Mouse (Mus musculus) adrenal gland, postnatal 36 days (tissue): ENCODE measurements around the gene Csmd2. TPM values are rescaled to one million over a fixed set of nuclear protein-coding genes. Genes with fewer than 3 reads are reported as not detected.

Experiments used
- DNase-seq, 2 experiments: peaks; one replicate each; pipeline ENCODE4 v3.0.0; 2021; ENCODE audit warnings: mixed read lengths in 1 of 2
- total RNA-seq, 2 experiments: library from RNA; stranded (reverse); gene quantifications; 2 replicates each; pipeline ENCODE4 v1.2.3; 2021

Csmd2 gene
- total RNA-seq, 2 experiments from 2014 or later = 0.70 to 1.3 TPM

- no peak for DNase-seq
These were observed 354.6 kb downstream of the Csmd2 start for GRCm38 (mm10) chr4:128342208-128342607.

- DNase-seq = no peak
These were observed 371.1 kb downstream of the Csmd2 start for GRCm38 (mm10) chr4:128358751-128359150.

GRCm38 (mm10) chr4:128365851-128366250, 378.2 kb downstream of the Csmd2 start:
- no peak for DNase-seq

GRCm38 (mm10) chr4:128368088-128368487, 380.4 kb downstream of the Csmd2 start:
- DNase-seq = no peak

GRCm38 (mm10) chr4:128371766-128372165, 384.1 kb downstream of the Csmd2 start:
- no peak for DNase-seq

- no peak for DNase-seq
These were observed 385.5 kb downstream of the Csmd2 start for GRCm38 (mm10) chr4:128373196-128373595.

DNA sequence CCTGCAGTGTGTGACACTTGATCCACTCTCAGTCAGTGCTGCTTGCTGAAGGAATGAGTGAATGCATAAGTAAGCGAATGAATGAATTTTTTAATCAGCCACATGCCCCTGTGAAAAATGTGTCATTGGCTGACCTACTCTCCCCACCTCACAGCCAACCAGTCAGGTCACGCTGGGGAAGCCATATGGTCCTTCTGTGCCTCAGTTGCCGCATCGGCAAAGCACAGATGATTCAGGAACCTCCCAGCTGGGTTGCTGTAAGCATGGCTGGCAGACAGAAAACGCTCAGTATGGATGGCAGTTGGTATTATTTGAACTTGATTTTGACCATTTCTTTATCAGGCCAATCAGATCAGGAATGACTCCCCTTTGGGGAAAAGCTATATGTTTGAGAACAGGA, 386.4 kb downstream of the Csmd2 start:
- no peak for DNase-seq

GRCm38 (mm10) chr4:128378946-128379345, 391.3 kb downstream of the Csmd2 start:
- no peak for DNase-seq

DNA sequence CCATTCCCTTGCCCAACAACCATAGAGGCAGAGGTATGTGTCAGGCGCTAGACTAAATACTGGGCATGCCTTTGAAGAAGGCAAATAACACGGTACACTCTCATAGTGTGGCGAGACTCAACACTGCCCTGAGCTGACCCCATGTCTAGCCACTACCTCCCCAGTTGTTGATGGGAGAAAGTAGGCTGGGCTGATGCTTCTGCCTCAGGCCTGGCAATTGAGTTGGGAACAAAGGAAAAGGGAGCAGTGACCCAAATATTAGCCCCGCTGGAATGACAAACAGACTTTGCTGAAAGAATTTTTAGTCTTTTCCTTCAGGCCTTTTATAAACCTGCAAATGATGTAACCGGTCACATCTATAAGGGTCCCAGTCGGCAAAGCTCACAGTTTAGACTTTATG, 393.7 kb downstream of the Csmd2 start:
- no peak for DNase-seq

GRCm38 (mm10) chr4:128383800-128384199, 396.1 kb downstream of the Csmd2 start:
- DNase-seq = no peak

GRCm38 (mm10) chr4:128391484-128391883, 403.8 kb downstream of the Csmd2 start:
- no peak for DNase-seq

DNA sequence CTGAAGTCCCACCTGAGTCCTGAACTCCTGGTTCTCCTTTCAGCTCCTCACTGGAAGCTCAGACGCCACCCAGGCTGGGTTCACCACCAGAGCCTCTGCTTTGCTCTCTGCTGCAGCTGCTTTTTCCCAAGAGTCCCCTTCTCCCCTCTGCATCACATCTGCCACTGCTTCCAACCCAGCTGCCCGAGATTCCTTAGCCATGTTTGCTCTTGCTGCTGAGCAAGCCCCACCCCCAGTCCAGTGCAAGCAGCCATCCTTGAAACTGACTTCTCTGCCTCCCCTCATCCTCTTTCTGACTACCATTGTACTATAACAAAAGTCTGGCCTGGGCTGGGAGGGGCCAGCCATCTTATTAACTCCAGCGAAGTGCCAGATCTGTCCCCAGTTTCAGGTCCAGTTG, 404.6 kb downstream of the Csmd2 start:
- DNase-seq = no peak

GRCm38 (mm10) chr4:128393864-128394263, 406.2 kb downstream of the Csmd2 start:
- DNase-seq = no peak

GRCm38 (mm10) chr4:128396616-128397015, 409.0 kb downstream of the Csmd2 start:
- no peak for DNase-seq

DNA sequence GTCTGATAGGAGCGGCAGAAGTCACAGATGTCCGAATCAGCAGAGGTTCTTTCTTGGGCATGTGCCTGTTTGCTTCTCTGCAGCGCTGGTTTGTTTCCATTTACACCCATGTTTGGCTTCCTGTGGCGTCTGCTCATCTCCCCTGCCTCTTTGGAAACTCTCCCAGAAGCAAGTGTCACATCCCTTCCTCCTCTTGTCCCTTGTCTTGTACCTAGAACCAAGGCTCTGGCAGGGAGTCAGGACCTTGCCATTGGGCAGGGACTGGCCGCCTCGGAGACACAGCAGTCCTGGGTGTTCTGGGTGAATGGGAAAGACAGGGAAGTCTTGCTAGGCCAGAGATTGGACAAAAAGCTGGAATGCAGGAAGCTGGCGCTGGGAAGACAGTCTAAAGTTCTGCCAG, 410.1 kb downstream of the Csmd2 start:
- DNase-seq = no peak

GRCm38 (mm10) chr4:128398948-128399347, 411.3 kb downstream of the Csmd2 start:
- DNase-seq = no peak

DNA sequence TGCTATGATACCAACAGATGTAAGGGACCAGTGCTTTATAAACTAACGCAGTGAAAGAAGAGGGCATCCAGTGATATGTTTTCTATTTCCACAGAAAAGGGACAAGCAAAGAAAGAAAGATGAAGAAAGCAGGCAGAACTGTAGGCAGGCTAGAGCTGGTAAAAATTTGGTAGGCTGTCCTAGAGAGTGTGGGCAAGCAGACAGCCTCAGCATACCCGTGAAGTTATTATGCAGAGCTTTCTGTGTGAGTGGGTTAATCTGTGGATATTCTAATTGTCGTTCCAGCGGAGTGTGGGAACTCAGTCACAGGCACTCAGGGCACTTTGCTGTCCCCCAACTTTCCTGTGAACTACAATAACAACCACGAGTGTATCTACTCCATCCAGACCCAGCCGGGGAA, 412.4 kb downstream of the Csmd2 start:
- no peak for DNase-seq

GRCm38 (mm10) chr4:128401591-128401990, 413.9 kb downstream of the Csmd2 start:
- DNase-seq = no peak

DNA sequence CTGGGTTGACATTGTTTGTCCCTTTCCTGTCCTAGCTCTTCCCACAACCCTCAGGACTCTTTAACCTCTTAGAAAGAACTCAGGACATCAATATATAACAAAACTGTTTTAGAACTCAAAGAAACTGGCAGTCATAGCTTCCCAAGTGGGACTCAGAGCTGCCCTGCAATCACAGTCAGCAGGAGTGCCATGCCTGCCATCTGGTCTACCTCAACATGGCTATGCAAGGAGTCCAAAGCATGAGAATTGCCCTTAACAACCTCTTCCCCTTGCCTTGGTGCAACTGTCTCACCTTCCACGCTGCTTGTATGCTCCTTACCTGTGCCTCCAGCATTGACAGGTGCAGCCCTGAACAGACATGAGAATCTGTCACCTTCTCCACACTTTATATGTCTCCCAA, 415.0 kb downstream of the Csmd2 start:
- DNase-seq = no peak

DNA sequence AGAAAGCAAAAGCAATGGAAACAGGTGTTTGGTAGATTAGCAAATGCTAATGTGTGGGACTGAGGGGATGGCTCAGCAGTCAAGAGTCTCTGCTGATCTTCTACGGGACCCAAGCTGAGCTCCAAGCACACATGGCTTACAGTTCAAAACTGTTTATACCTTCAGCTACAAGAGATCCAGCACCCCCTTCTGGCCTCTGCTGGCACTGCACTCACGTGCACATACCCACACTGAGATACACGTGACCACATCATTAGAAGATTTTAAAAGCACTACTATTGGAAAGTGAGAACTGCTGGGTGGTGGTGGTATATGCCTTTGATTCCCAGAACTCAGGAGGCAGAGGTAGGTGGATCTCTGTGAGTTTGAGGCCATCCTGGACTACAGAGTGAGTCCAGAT, 417.9 kb downstream of the Csmd2 start:
- DNase-seq = no peak

DNA sequence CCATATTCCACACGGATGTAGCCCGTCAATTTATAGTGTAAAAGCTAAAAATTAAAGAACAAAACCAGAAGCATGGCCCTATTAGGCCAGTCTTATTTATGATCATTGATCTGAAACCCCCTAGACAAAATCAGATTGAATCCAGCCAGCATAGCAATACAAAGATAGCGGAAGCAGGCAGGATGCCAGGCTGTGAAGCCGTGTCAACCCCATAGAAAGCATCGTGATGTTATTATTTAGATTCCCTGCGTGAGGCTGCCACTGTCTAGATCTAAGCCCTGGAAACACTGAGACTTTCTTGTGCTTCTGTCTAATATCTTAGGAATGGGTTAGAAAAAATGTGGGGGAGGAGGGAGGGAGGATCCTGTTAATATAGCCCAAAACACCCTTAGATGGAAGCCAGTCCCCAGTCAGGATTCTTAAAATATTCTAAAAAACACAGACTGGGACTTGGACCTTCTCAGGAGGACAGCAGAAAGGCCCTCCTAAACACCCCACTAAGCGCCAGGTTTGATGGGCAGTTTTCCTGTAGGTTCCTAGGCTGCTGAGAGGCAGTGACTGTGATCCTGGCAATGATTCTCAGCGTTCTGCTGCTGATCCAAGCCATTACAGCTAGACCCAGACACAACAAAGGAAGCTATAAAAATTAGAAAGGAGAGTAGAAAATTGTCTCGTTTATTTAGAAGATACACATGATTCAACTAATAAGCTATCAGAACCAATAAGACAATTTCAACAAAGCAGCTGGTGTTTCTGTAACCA, 419.6 kb downstream of the Csmd2 start:
- DNase-seq = no peak

GRCm38 (mm10) chr4:128411941-128412630, 424.4 kb downstream of the Csmd2 start:
- DNase-seq = no peak

DNA sequence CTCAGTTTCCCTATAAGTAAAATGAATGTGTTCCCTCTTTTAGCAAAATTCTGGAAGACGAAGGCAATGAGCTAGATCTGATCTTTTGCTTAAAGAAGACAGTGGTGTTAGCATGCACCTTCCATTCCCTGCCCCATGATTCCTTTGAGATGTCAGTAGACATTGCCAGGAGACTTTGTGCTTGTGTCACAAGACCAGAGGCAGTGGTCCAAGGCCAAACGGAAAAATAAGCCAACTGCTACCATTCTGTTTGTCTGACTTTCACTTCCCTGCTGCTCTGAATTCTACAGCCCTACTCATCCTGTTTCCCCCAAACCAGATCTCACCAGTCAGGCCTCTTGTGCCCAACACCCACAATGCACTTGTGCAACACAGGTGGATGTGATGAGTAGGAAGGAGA, 427.1 kb downstream of the Csmd2 start:
- DNase-seq = no peak
